In the genomic region with DNA sequence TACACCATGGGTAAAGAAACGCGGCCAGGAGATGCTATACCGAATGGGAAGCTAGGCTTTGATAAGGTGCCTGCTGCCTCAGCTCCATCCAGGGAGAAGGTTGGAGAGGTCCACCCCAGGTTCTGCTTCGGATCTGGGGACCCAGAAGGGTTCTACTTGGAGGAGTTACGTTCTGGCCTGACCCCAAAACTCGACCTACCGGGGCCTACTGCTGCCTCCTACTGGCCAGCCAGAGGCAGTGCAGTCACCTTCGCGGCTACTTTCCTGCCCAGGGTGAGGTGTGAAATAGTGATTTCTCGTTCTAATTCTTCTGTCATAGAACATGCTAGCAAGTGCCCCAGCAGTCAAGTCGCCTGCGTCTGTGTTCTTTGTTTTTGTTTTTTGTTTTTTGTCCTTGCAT, we compare ENCODE assay signal across 13 mouse cellular contexts. TPM values are rescaled to one million over a fixed set of nuclear protein-coding genes. Genes with fewer than 3 reads are reported as not detected.
DNase-seq lines count a peak whose midpoint lies in the region; ATAC-seq and TF ChIP-seq lines count a peak whose summit lies in the region.
"Had no signal": no experiment of that assay in that cellular context is flagged by ENCODE, and none has a peak within 500 bp of the region (broad histone marks: within the 10 kb centered on the region; RNA-seq: fewer than 3 reads in every experiment).

No protein-coding gene starts in this region.

- no peaks in the 10 kb centered on the region for H3K4me1 ChIP-seq in hindbrain, postnatal 0 days (ENCODE audit: insufficient read depth, low read length)
- H3K4me1 ChIP-seq in hindbrain, embryonic 13.5 days (replicated peaks): peaks cover 4% of the 10 kb centered on the region
- H3K4me1 ChIP-seq in thymus, adult 2 months (replicated peaks; ENCODE audit: control insufficient read depth, insufficient read depth, low read length): no peaks in the 10 kb centered on the region
- H3K4me1 ChIP-seq in testis, adult 2 months (ENCODE audit: control insufficient read depth, insufficient read depth, low read length): peaks cover 4% of the 10 kb centered on the region
- no peaks in the 10 kb centered on the region for H3K4me1 ChIP-seq in heart, embryonic 11.5 days (ENCODE audit: control insufficient read depth, insufficient read depth, low read length)

- no peaks in the 10 kb centered on the region for H3K27me3 ChIP-seq in hindbrain, postnatal 0 days (ENCODE audit: insufficient read depth, low read length)
- no peaks in the 10 kb centered on the region for H3K27me3 ChIP-seq in hindbrain, embryonic 13.5 days
- no peaks in the 10 kb centered on the region for H3K27me3 ChIP-seq in thymus, adult 2 months (ENCODE audit: control insufficient read depth, insufficient read depth, low read length)
- no peaks in the 10 kb centered on the region for H3K27me3 ChIP-seq in testis, adult 2 months (ENCODE audit: control insufficient read depth, insufficient read depth, low read length)
- no peaks in the 10 kb centered on the region for H3K27me3 ChIP-seq in heart, embryonic 11.5 days (ENCODE audit: control insufficient read depth, insufficient read depth, low read length)
- H3K27me3 ChIP-seq: hindbrain, embryonic 15.5 days; stomach, embryonic 15.5 days had no signal

- no peak overlapping the region for H3K27ac ChIP-seq in hindbrain, postnatal 0 days
- no peak overlapping the region for H3K27ac ChIP-seq in hindbrain, embryonic 13.5 days
- no peak overlapping the region for H3K27ac ChIP-seq in thymus, adult 2 months (ENCODE audit: control insufficient read depth, insufficient read depth, low read length)
- no peak overlapping the region for H3K27ac ChIP-seq in testis, adult 2 months (ENCODE audit: control insufficient read depth, insufficient read depth, low read depth, low read length)
- H3K27ac ChIP-seq in heart, embryonic 11.5 days (ENCODE audit: low read depth, low read length): no peak overlapping the region
- H3K27ac ChIP-seq: forebrain, embryonic 10.5 days; hindbrain, embryonic 15.5 days; stomach, embryonic 15.5 days had no signal

- ATAC-seq in hindbrain, postnatal 0 days: no peak
- no peak for ATAC-seq in hindbrain, embryonic 13.5 days (ENCODE audit: low FRiP score)
- no peak for ATAC-seq in heart, embryonic 11.5 days (replicated peaks; ENCODE audit: insufficient number of reproducible peaks, low FRiP score, low TSS enrichment)

- intact Hi-C loops in left cerebral cortex, postnatal 4 days (cut with DNase I): no loop called here

- no peak overlapping the region for H3K9ac ChIP-seq in hindbrain, postnatal 0 days (replicated peaks; ENCODE audit: low read length)
- H3K9ac ChIP-seq in hindbrain, embryonic 13.5 days: no peak overlapping the region
- no peak overlapping the region for H3K9ac ChIP-seq in heart, embryonic 11.5 days (ENCODE audit: low read depth, low read length)
- H3K9ac ChIP-seq: hindbrain, embryonic 15.5 days; stomach, embryonic 15.5 days had no signal

- H3K4me2 ChIP-seq in hindbrain, postnatal 0 days (ENCODE audit: low read depth, low read length): no peak overlapping the region
- no peak overlapping the region for H3K4me2 ChIP-seq in hindbrain, embryonic 13.5 days
- H3K4me2 ChIP-seq in heart, embryonic 11.5 days: no peak overlapping the region
- H3K4me2 ChIP-seq: hindbrain, embryonic 15.5 days; stomach, embryonic 15.5 days had no signal

- no peaks in the 10 kb centered on the region for H3K36me3 ChIP-seq in hindbrain, postnatal 0 days (ENCODE audit: insufficient read depth, low read length)
- H3K36me3 ChIP-seq in hindbrain, embryonic 13.5 days: no peaks in the 10 kb centered on the region
- no peaks in the 10 kb centered on the region for H3K36me3 ChIP-seq in thymus, adult 2 months (ENCODE audit: control insufficient read depth, insufficient read depth, low read length)
- H3K36me3 ChIP-seq in testis, adult 2 months (ENCODE audit: control insufficient read depth, insufficient read depth, low read length): no peaks in the 10 kb centered on the region
- no peaks in the 10 kb centered on the region for H3K36me3 ChIP-seq in heart, embryonic 11.5 days (ENCODE audit: control insufficient read depth, insufficient read depth, low read length)
- H3K36me3 ChIP-seq: forebrain, embryonic 10.5 days; hindbrain, embryonic 15.5 days; stomach, embryonic 15.5 days had no signal

- DNase-seq in hindbrain, postnatal 0 days (ENCODE audit: low spot score): no peak
- peak; percentile 17 for DNase-seq in thymus, adult 2 months
- DNase-seq in thymus, postnatal 0 days (ENCODE audit: low spot score): no peak
- peak; percentile 77 for DNase-seq in ZHBTc4 (ENCODE audit: low read depth, low spot score)
- no peak for DNase-seq in left cerebral cortex, postnatal 4 days

- WGBS in hindbrain, postnatal 0 days: 82% methylated on average over 12 of the region's 12 CpGs
- WGBS in hindbrain, embryonic 13.5 days: 79% methylated on average over 12 of the region's 12 CpGs
- WGBS in thymus, adult 2 months: 80% methylated on average over 12 of the region's 12 CpGs
- 69% methylated on average over 12 of the region's 12 CpGs for WGBS in heart, embryonic 11.5 days (ENCODE audit: insufficient replicate concordance)

- no peak for TF ChIP-seq POLR2A in thymus, adult 2 months (IDR thresholded peaks at IDR 0.05; ENCODE audit: control insufficient read depth, extremely low read depth, insufficient read depth, low read length, poor library complexity)
- TF ChIP-seq POLR2A in testis, adult 2 months (IDR thresholded peaks at IDR 0.05; ENCODE audit: control insufficient read depth, low read depth, low read length): no peak

- no peak overlapping the region for H3K4me3 ChIP-seq in hindbrain, postnatal 0 days (ENCODE audit: low read length)
- no peak overlapping the region for H3K4me3 ChIP-seq in hindbrain, embryonic 13.5 days
- H3K4me3 ChIP-seq in thymus, adult 2 months (ENCODE audit: control insufficient read depth, insufficient read depth, low read length): no peak overlapping the region
- peak overlapping the region; percentile 82 for H3K4me3 ChIP-seq in testis, adult 2 months (ENCODE audit: control insufficient read depth, low read depth, low read length)
- no peak overlapping the region for H3K4me3 ChIP-seq in heart, embryonic 11.5 days (ENCODE audit: low read depth, low read length)
- H3K4me3 ChIP-seq: forebrain, embryonic 10.5 days; hindbrain, embryonic 15.5 days; myocyte; stomach, embryonic 15.5 days had no signal

- peak; percentile 44; the same call in 1 of the 2 replicates for TF ChIP-seq CTCF in hindbrain, postnatal 0 days (IDR thresholded peaks at IDR 0.05; ENCODE audit: low read depth)
- peak; percentile 74; the same call in 1 of the 2 replicates for TF ChIP-seq CTCF in thymus, adult 2 months (IDR thresholded peaks at IDR 0.05; ENCODE audit: borderline replicate concordance, control insufficient read depth, extremely low read depth, insufficient read depth, low read length, poor library complexity)
- TF ChIP-seq CTCF in testis, adult 2 months (IDR thresholded peaks at IDR 0.05; ENCODE audit: control insufficient read depth, insufficient read depth, insufficient replicate concordance, low read depth, low read length): peak; percentile 93

- no peaks in the 10 kb centered on the region for H3K9me3 ChIP-seq in hindbrain, postnatal 0 days (ENCODE audit: low read length)
- no peaks in the 10 kb centered on the region for H3K9me3 ChIP-seq in hindbrain, embryonic 13.5 days
- H3K9me3 ChIP-seq in heart, embryonic 11.5 days (replicated peaks; ENCODE audit: control insufficient read depth, low read length): no peaks in the 10 kb centered on the region
- H3K9me3 ChIP-seq: forebrain, embryonic 10.5 days; hindbrain, embryonic 15.5 days; stomach, embryonic 15.5 days had no signal

RNA-seq across cellular contexts. Expression of a gene that starts 11.1 kb away (rescaled TPM):
- 2.0 TPM in 1 of 2 replicates, not detected in the other for total RNA-seq in hindbrain, postnatal 0 days (2014; rRNA removed)
- 5.2 TPM in 2 replicates for polyA plus RNA-seq in hindbrain, postnatal 0 days (2015; fragmentation: Nextera tagmentation; extraction: Ambion mirVana)
- polyA plus RNA-seq in hindbrain, embryonic 13.5 days (2015; fragmentation: Nextera tagmentation; extraction: Ambion mirVana): 2.8 and 5.3 TPM in 2 replicates
- 0.71 TPM in 1 of 2 replicates, not detected in the other for polyA plus RNA-seq in thymus, adult 2 months (2012; rRNA removed)
- 0.52 and 1.2 TPM in 2 replicates for polyA plus RNA-seq in thymus, postnatal 0 days (2015; fragmentation: Nextera tagmentation; extraction: Ambion mirVana)
- 0.40 and 0.51 TPM in 2 replicates for polyA plus RNA-seq in testis, adult 2 months (2012; rRNA removed)
- total RNA-seq in left cerebral cortex, postnatal 4 days (2021): 1 to 10 TPM; 2.0 to 2.2 TPM
- 13.6 and 13.9 TPM in 2 replicates for polyA plus RNA-seq in heart, embryonic 11.5 days (2014; fragmentation: Nextera tagmentation; extraction: Ambion mirVana)
- total RNA-seq: granulocyte monocyte progenitor cell, adult 5-6 weeks had no signal

RNA-seq across cellular contexts. Expression of a gene that starts 12.0 kb away (rescaled TPM):
- 21.0 and 21.3 TPM in 2 replicates for total RNA-seq in hindbrain, postnatal 0 days (2014; rRNA removed)
- 48.9 and 50.6 TPM in 2 replicates for polyA plus RNA-seq in hindbrain, postnatal 0 days (2015; fragmentation: Nextera tagmentation; extraction: Ambion mirVana)
- 83.4 and 86.1 TPM in 2 replicates for polyA plus RNA-seq in hindbrain, embryonic 13.5 days (2015; fragmentation: Nextera tagmentation; extraction: Ambion mirVana)
- polyA plus RNA-seq in thymus, adult 2 months (2012; rRNA removed): 34.5 and 36.3 TPM in 2 replicates
- polyA plus RNA-seq in thymus, postnatal 0 days (2015; fragmentation: Nextera tagmentation; extraction: Ambion mirVana): 32.4 and 41.0 TPM in 2 replicates
- polyA plus RNA-seq in testis, adult 2 months (2012; rRNA removed): 15.4 and 16.7 TPM in 2 replicates
- 10 to 100 TPM; 59.6 to 62.6 TPM for total RNA-seq in left cerebral cortex, postnatal 4 days (2021)
- 26.4 and 36.5 TPM in 2 replicates for polyA plus RNA-seq in heart, embryonic 11.5 days (2014; fragmentation: Nextera tagmentation; extraction: Ambion mirVana)

RNA-seq across cellular contexts. Expression of a gene that starts 36.0 kb away (rescaled TPM):
- 31.7 and 34.5 TPM in 2 replicates for total RNA-seq in hindbrain, postnatal 0 days (2014; rRNA removed)
- polyA plus RNA-seq in hindbrain, postnatal 0 days (2015; fragmentation: Nextera tagmentation; extraction: Ambion mirVana): 6.0 and 6.5 TPM in 2 replicates
- 10.5 and 11.8 TPM in 2 replicates for polyA plus RNA-seq in hindbrain, embryonic 13.5 days (2015; fragmentation: Nextera tagmentation; extraction: Ambion mirVana)
- 7.2 and 10.2 TPM in 2 replicates for polyA plus RNA-seq in thymus, adult 2 months (2012; rRNA removed)
- 3.9 and 4.3 TPM in 2 replicates for polyA plus RNA-seq in thymus, postnatal 0 days (2015; fragmentation: Nextera tagmentation; extraction: Ambion mirVana)
- polyA plus RNA-seq in testis, adult 2 months (2012; rRNA removed): 1.1 and 2.0 TPM in 2 replicates
- 1 to 10 TPM; 6.8 to 7.4 TPM for total RNA-seq in left cerebral cortex, postnatal 4 days (2021)
- polyA plus RNA-seq in heart, embryonic 11.5 days (2014; fragmentation: Nextera tagmentation; extraction: Ambion mirVana): 23.9 and 25.0 TPM in 2 replicates
- total RNA-seq: granulocyte monocyte progenitor cell, adult 5-6 weeks had no signal

Comparison
In these comparisons a context has a peak if more than half of its experiments do, and no peak if none do; other contexts are left out.
1. DNase-seq: peak in thymus, adult 2 months (single experiment) and ZHBTc4 (single experiment); none in hindbrain, postnatal 0 days (single experiment), thymus, postnatal 0 days (single experiment) and left cerebral cortex, postnatal 4 days (single experiment).
2. Peak in every context shown above with its lines, with median percentiles within 50 percentile points of each other: CTCF ChIP-seq.